Mouse (Mus musculus) CD4-positive helper T cell, adult 2 months (primary cell): ENCODE results near the gene Copz1.

Experiments
- DNase-seq: peaks from one replicate; pipeline ENCODE4 v3.0.0-alpha.2; 2012; ENCODE audit warnings: low read depth, missing footprints, low spot score

The Copz1 gene

DNA sequence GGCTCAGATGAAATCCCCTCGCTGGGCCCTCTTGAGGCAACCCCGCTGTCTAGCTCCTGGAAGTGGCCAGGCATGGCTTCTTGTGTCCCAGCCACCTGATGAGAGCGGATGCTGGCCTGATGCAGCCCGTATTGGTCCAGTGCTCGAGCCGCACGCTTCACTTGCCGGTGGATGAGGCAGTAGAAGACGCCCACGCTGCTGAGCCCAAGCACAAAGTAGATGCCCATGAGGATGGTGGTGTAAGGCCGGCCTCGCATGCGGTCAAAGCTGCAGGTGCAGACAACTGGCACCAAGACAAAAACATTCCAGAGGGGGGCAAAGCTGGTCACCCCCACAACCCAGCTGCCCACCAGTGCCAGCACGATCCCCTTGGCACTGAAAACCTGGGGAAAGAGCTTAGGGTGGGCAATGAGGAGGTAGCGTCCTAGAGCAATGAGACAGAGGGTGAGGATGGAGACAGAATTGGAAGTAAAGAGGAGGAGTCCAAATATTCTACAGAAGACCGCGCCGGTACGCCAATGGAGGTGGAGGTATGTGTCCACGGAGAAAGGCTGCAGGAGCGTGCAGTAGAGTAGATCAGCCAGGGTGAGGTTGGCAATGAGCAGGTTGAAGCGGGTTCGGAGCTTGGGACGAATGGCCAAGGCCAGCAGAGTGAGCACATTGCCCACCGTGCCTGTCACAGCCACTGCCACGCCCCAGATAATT is 36.5 kb downstream of the Copz1 start:
- no peak for DNase-seq

DNA sequence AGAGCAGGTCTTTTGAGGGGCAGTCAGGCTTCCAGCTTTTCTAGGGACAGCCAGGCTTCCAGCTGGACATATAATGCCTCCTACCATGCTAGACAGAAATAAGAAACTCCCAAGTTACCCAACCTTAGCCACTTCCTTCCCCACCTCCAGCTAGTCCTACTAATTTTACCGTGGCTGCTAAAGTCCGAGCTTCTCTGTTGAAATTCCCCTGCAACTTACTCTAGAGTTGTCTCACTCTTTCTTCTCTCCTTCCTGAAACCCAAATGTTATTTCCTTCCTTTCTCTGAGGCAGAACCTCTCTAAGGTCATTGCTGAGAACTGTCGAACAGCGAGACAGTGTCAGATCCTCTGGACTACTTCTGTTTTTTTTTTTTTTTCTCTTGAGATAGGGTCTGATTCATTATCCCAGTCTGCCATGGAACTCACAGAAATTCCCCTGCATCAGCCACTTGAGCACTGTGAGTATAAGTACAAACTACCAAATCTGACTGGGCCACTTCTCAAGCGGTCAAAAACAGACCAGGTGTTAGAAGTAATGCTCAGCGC is 37.9 kb downstream of the Copz1 start, which contains the start of gene Gpr84:
Gpr84 (minus strand) TSS at position 248 of the 546 bp plus-strand sequence.
- no peak for DNase-seq

DNA sequence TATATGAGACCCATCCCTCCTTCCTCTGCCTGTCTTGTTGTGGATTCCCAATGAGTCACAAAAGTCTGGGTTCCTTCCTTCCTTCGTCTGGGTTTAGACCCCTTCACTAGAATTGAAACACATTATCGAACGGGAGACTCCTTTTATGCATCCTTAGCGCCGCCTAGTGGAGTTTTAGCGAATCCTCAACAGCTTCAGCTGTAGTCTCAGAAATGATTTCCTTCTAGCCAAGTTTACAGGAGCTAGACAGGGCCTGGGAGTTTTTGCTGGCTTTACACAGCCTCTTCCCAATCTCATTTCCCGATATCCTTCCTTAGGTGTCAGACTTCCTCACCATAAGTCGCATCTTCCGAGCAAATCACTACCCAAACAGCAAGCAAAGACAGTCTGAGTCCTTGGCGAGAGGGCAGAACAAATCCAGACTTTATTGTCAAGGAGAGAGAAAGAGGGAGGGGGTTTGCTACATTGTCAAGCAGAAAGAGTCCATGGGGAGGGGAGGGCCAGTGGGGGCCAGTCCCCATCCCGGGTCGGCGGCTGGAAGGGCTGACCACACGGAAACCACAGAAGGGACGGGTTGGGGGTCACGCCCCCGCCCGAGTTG is 41.1 kb downstream of the Copz1 start:
- DNase-seq: peak; percentile 60

DNA sequence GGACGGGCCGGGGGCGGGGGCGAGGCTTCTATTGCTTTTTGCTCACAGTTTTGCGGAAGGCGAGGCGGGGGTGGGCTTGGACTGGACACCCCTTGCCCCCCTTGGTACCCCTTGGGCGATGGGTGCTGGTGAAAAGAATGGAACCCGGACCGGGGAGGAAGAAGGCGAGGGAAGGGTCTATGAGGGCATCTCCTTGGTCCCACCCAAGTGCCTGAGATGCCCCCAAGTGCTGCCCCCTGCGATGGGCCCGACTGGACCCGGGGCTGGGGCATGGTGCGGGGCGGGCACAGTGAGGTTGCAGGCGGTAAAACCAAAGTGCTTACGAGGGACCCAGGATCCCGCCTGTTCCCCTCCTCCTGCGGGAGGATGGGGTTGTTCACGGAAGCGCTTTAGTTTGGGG is 41.7 kb downstream of the Copz1 start:
- DNase-seq: no peak

DNA sequence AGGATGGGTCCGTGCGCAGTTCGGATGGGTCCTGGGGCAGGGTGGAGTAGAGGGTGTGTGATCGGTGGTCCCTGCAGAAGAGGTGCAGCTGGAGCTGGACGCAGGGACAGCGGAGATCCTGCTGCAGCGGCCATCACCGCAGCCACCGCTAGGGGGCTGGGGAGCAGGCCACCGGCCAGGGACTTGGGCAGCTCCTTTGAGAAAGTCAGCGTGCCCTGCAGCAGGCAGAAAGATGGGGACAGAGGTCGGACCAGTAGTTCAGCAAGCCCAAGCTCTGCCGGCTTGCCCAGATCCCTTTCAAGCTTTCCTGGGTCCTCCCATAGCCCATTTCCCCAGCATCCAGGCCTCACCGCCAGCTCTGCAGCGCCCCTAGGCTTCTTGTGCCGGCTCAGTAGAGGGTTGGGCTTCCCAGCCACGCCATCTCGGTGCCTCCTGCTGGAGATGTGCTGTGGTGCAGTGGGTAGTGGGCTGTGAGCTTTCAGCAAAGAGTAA is 42.5 kb downstream of the Copz1 start:
- DNase-seq: no peak

DNA sequence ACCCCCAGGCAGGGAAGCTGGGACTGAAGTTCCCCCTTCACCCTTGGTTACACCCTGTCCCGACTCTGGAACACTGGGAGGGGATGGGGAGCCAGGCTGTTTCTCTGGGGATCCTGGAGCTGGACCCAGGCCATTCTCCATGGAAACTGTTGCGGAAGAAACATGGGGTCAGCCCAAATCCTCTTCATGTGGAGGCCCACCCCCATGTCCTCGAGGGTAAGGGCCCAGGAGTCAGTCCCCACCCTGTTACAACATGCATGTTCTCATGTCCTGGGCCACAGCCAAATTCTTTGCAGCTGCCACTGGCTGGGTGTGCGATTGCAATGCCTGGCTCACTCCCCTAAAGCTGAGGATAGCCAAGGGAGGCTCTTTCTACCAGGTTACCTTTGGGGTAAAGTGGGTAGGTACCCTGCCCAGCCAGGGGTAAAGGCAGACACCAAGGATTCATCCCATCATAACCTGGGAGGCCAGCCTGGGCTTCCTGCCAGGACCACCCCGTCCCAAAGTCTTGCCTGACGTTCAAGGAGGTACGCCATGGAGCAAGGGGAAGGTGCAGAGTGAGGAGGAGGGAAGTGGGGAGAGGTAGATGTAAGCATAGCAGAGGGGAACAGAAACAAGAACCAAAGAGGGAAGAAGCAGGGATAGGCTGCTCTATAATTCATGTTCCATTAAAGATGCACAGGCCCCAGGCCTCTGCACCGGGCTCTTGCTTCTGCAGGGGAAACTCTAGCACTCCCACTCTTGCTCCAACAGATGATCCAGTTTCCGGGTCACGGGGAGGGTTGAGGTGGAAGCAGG is 43.7 kb downstream of the Copz1 start:
- DNase-seq: no peak

DNA sequence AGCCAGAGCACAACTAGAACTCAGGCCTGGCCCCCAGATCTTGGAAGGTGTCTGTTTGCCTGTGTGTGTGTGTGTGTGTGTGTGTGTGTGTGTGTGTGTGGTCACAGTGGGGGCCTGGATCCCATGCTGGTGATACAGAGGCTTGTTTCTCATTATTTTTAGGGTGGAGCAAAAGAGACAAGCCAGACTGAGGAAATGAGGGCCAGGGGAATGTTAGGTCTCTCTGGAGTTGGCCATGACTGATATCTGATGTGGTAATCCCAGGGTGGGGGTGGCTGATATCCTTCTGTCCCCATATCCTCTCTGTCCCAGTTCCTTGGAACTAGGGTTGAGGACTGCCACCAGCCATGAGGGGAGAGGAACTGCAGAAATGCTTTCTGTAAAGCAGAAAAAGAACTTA is 44.6 kb downstream of the Copz1 start:
- no peak for DNase-seq

DNA sequence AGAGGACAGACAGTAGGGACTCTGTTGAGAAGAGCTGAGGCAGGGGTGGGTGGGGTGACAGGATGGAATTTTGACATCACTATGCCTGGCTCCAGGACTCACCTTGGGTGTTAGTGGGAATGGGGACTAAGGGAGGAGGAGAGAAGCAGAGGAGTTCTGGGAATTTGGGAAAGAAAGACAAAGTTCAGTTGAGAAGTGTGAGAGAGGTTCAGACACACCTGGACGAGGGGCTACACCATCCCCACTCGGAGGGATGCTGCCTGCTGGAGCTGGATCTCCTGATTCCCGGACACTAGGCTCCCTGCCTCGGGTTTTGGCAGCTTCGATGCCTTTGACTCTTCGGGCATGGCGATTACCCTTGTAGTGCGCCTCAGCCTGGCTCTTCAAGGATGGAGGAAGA is 45.2 kb downstream of the Copz1 start:
- no peak for DNase-seq

DNA sequence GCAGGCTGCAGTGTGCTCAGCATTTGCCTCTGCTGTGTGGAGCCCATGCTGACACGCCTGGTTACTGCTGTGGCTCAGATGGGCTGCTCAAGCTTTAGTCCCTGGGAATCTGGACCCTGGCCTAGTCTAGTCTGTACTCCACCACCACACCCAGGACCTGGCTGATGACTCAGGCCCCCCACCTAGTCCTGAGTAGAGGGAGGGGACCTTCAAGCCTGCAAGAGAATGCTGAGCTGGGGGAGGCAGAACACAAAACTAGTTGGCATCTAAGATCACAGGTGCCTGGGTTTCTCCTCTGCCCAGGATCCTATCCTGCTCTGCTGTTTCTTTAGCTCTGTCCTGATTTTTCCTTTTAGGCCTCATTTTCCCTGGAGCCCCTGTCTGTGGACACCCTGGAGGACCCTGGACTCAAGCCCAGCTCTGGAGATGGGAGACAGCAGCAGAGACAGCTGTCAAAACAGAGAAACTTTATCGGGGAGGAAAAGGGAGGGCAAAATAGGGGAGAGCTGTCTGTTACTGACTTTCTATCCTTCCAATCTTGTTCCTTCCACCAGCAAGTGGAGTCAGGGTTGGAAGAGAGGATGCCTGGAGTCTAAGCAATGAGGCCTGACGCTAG is 45.8 kb downstream of the Copz1 start:
- DNase-seq: no peak

DNA sequence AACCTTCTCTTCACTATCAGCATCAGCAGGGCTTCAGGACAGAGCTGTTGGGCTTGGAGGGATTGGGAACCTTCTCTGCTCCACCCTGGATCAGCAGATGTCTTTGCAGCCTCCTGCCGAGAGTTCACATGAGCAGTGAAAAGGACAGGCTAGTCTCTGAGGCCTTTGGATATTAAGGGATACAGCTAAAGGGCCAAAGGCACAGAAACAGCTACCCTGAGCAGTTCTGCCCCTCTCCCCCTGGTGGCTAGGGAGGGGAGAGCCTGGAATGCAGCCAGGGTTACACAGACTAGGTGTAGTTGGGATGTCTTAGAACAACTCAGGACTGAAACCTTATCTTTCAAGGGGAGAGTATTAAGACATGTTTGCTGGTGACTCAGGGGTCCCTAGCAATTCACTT is 48.6 kb downstream of the Copz1 start:
- DNase-seq: no peak

DNA sequence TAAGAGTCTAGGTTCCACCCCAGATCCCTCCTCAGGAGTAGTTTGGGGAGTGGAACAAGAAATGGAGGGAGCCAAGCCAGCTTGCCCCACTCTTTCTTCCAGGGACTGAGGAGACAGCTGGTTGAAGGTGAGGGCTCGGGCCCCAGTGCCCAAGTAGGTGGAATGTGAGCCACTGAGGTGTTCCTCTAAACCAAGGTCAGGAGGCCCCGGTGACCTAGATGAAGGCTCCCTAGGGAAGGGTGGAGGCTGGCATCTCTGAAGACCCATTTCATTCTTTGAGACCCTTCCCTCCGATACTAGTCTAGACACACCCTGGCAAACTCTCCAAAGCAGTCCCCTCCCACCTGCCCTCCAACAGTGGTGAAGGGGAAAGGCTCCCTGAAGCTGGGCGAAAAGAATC is 49.9 kb downstream of the Copz1 start:
- DNase-seq: no peak

DNA sequence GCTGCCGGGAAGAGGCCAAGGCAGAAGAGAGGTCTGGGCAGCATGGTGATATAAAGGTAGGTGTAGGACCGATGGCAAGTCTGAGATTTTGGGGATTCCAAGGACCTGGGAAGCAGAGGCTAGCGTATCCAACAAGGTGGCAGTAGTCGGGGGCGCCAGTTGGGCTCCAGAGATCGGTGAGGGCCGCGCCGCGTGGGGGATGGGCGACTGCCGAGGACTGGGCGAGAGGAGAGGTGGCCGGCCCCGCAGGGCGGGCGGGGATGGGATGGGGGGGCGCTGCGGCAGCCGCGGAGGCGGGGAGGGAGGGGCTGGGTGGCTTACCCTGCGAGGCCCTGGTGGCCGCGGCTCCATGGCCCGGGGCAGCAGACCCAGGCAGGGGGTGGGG is 50.5 kb downstream of the Copz1 start:
- no peak for DNase-seq

DNA sequence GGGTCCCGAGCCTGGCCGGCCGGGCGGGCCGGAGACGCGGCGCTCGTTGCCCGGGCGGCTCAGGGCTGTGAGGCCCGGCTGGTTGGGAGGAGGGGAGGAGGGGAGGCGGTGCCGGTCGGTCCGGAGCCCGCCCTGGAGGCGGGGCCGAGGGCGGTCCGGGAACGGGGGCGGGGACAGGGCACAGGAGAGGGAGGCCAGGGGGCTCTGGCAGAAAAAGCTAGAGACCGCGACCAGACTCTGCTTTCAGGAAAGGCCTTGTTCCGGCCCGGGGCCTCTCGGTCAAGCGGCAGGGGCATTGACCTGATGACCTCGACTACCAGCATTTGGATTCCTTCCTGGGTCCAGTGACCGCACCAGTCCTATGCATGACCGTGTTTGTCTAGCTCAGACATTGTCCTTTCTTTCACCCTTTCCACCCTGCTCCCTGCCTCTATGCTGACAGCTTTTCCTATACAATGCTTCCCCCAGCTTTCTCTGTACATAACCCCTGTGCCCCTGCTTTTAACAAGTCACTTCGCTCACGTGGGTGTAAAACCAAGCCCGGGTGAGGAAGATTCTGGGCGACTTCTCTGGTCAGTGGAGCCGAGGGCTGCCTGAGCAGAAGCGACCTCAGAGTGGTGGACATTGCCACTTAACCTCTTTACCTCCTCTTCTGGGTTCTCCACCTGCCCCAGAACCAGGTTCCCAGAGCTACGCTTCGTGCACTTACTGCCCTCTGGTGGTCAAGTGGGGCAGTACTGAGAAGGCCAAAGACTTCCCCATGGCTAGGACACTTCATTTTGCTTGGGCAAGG is 51.1 kb downstream of the Copz1 start:
- peak; percentile 77 for DNase-seq

DNA sequence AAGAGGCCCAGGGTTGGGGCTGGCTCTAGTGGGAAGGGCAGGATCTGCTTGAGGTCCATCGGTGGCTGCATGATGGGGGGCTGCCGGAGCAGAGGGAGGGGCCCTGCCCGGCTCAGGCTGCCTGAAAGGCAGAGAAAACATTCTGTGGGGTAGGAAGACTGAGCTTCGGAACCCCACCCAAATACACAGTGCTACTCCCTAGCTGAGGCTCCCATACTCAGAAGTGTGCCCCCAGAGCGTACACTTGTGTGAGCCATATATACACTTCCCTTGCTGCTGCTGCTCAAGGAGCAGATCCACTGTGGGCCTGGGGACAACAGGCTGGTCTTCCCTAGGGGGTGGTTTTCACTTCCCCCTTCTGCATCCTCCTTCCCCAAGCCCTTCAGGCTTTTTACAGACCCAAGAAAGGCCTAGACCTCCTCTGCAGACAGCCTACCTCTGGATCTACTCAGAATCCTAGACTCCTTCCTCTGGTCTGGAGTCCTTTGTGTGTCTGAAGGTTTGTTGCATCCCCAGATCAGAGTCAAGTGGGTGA is 60.6 kb downstream of the Copz1 start:
- no peak for DNase-seq

DNA sequence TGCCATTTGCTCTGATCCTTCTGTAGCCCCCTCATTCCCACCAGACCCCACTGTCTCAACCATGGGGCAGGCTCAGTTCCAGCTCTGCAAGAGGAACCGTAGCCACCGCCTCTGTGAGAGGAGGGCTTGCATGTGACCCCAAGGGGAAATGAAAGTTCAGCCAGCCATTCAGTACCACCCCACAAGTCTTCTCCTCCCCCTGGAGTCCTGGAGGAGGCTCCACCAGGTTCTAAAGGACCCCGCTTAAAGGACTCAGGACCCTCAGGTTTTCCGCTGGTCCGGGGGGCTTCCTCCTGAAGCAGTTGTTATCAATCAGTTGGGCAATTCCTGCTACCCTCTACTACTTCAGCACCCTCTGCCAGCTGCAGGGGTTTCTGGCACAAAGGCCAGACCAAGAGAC is 61.2 kb downstream of the Copz1 start:
- DNase-seq: no peak

DNA sequence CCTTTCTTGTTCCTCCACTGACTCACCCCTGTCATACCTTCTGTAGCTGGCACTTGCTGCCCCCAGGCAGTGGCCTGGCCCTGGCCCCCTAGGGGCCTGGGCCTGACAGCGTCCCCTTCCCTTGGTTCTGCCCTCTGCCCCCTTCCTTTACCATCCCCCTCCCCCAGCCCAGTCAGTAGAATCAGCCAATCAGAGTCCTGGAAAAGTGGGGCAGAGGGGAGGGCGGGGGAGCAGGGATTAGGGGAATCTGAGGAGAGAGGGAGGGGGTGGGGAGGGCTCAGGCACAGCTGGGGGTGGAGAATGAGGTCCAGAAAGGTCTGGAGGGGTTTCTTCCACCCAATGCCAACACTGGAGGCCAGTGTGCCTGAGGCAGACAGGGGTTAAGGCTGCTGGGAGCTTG is 61.7 kb downstream of the Copz1 start:
- no peak for DNase-seq

DNA sequence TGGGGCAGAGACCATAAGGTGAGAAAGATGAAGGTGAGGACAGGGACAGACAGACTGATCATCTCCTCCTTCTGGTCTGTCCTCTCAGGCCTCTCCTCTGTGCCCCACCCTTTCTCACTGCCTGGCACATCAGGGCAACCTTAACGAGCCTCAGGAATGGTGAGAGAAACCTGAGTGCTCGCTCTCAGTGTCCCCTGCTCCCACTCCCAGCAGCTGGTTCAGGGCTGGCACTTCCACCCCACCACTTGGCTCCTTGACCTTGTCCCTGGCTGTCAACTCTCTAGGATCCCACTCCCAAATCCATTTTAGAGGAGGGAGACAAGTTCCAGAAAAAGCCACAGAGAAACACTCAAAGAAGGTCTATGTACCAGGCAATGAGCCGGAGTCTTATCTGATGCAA is 62.5 kb downstream of the Copz1 start:
- DNase-seq: no peak

DNA sequence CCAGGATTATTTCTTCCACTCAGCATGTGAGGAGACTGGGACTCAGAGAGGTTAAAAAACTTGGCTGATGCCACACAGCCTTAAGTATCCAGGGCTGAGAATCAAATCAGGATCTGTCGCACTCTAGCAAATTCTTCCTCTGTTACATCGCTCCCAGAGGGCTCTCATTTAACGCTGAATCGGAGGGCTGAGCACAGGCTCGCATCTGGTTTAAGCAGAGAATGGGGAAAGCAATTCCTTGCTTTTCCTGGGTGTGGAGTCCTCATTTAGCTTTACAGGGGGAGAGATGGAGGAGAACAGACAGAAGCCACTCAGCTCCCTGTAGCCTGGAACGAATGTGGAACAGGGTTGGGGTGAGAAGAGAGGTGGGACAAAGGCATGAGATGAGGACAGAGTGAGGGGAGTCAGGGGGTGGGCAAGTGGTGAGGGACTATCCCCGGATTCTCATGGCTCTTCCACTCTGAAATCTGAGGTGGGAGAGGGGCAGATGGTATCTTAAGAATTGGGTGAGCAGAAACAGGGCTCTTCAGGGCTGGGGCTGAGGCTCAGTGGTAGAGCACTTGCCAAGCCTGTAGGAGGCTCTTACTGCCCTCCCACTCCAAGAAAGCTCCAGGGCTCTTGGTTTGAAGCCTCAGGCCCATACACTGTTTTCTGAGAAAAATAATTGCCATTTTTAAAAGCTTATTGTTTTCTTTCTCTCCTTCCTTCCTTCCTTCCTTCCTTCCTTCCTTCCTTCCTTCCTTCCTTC is 63.1 kb downstream of the Copz1 start:
- DNase-seq: no peak

DNA sequence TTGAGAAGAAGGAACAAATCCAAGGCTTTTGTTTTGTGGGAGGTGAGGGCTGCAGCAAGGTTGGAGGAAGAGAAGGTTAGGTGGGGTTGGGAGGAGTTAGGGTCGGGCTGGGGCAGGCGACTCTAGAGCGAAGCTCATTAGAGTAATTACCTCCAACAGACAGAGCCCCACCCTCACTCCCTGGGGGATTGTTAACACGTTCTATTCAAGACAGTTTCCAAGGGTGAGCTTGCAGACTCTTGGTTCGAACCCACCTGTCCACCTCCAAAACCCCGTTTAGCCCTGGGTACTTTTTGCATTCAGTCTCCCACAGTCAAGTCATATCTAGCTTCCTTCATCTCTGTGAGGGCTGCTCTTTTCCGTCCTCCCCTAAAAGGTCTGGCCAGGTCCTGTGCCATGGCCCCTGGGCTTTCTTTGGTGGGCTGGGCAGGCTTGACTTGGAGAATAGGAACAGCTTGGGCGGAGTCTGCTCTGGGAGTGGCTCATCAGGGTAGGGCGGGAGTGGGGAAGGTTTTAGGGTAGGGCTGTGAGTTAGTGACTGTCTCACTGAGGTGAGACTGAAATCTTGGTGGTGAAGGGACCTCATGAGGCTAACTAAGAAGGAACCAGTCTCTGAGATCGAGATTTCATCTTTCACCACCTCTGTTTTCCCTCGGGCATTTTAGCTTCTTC is 64.6 kb downstream of the Copz1 start:
- DNase-seq: no peak

DNA sequence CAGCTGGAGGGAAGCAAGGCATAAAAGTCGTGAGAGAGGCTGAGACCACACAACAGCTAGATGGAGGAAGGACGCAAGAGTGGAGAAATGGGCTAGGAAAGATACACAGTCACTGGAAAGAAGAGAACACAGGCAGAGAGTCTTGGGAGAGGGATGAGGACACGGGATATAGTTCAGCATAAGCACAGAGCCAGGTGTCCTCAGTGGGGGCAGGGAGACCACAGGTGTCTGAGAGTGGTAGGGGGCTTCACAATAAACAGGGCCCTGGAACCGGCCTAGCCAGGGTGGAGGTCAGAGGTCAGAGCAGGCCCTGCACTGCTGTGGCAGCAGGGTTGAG is 66.3 kb downstream of the Copz1 start:
- DNase-seq: no peak
